Mouse (Mus musculus): ENCODE measurements around the gene Fbxo42. TPM values are rescaled to one million over a fixed set of nuclear protein-coding genes. Genes with fewer than 3 reads are reported as not detected.

Fbxo42 gene
- total RNA-seq, 2 experiments from 2014 or later: 9.1 to 10.8 TPM

DNA sequence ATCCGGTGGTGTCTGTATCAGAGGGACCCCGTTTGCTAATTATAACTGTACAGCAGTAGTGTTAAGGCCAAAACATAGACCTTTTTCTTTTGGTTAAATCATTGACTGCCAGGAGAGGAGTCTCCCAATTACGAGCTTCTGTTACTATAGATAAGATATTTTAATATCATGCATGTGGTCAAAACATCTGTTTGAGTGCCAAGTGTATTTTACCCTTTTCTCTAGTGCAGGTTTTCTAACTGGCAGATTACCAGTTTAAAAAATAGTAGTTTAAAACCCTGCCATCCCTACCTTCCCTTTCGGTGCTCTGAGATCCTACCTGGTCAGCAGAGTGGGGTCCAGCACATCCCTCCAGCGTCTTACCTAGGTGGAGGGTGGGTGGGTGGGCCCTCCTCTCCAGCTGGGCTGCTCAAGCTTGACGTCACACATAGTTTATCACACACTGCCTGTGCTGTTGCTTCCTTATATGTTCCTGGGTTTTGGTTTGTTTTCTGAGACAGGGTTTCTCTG is 14.0 kb downstream of the Fbxo42 start:
- intact Hi-C loops (cut with DNase I; ENCODE audit: low total_unique reads): no loop called here
- DNase-seq: no peak

DNA sequence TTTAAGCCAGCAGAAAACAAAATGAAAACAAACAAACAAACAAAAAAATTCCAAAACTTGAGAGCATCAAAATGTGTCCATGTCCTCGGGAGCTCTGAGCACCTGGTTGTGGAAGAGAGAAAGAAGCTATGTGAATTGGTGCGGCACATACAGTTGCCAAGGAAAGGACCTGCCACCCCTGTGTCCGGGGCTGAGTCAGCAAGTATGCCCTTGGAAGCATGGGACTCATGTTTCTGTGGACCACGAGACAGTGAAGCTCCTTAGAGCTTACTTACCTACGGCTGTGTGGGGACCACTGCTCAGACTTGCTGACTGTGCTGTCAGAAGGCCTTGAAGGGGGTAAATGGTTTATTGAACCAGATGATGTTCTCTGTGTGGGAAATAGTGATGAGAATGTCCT is 16.0 kb downstream of the Fbxo42 start:
- intact Hi-C loops (cut with DNase I; ENCODE audit: low total_unique reads): no loop called here
- DNase-seq: no peak

DNA sequence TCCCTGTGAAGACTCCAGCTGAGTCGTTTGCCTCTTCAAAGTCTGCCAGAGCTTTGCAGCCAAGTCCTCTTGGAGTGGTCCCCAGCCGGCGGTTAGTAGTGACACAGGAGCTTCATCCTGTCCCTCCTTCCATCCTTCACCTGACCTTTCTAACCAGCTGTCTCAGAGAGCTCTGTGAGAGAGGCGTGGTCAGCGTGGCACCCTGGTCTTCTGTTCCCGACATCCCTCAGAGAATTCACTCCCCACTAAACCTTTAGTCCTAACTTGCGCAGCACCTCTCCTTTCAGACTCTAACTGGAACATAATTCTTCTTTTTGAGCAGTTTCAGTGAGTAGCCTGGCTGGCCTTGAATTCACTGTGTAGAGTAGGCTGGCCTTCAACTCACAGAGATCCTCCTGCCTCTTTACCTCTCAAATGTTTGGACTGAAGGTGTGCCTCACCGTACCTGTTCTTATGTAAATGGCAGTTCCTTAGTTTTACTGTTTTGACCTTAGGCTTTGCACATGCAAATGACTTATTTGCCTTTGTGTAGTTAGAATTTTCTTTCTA is 18.1 kb downstream of the Fbxo42 start:
- no peak for DNase-seq

DNA sequence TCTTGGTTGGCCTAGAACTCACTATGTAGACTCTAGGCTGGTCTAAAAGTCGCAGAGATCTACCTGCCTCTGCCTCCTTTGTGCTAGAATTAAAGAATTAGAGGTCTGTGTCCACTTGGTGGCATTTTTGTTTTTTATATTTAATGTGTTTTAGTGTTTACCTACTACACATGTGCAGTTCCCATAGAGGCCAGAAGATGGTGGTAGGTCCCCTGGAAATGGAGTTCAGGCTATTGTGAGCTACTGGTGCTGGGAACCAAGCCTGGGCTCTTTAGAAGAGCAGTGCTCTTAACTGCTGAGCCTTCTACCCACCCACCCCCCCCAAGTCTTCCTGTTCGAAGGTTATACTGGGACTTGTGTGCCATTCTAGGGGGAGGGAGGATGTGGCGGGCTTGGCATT is 19.4 kb downstream of the Fbxo42 start:
- no peak for DNase-seq
- intact Hi-C loops (cut with DNase I; ENCODE audit: low total_unique reads): no loop called here

More for the DNA sequence above, 18.1 kb downstream of the Fbxo42 start:
- intact Hi-C loops (cut with DNase I; ENCODE audit: low total_unique reads): no loop called here

DNA sequence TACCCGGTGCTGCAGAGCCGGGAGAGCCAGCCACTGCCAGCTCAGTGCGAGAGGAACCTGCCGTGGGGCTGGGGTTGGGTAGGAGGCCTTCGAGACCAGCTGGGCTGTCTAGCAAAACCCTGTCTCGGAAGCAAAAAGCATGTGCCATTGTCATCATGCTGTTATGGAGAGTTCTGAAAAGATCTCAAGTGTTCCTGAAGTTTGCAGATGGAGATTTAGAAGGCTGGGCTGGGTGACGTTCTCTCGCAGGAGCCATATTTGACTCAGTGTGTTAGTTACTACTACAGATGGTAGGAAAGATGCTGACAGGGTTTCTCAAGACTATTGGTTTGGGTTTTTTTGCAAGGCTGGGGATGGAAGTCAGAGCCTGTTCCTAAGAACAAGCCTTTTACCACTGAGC is 24.4 kb downstream of the Fbxo42 start:
- intact Hi-C loops (cut with DNase I; ENCODE audit: low total_unique reads): no loop called here
- DNase-seq: no peak

DNA sequence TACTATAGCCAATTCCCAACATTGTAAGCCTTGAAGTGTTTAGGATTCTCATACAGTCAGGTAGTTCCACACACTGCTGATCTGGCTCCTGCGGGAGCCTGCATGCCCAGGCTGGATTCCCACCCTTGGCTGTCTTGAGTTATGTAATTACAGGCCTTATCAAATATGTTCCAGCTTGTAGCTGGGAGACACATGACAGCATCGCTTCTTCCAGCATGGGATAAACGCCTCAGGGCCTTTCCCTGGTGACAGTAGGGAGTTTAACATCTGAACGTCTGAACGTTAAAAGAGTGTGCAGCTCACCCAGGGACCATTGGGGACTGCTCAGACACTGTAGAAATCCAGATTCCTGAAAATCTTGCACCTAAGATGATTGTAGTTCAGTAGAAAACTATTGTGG is 28.1 kb downstream of the Fbxo42 start:
- intact Hi-C loops (cut with DNase I; ENCODE audit: low total_unique reads): no loop called here

DNA sequence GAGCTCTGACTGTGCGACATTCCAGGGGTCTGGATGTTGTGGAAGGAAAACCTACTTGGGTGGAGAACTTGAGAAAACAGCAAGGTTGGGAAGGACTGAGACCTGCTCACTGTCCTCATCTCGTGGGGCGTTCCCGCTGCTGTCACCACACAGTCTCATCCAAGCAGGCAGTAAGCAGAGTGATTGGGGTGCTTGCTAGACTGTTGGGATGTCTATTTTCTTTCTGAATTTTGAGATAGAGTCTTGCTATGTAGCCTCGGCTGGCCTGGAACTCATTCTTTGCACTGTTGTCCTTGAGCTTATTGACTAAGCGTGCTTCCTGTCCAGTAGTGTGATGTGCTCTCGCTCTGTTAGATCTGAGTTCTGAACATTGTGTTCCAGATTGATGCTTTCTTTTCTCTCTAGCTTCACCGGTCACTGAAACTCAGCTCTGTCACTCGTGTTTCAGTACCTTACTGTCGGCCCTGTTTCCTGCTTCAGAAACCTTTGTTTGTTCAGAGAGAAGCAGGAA is 28.7 kb downstream of the Fbxo42 start:
- DNase-seq: no peak
- intact Hi-C loops (cut with DNase I; ENCODE audit: low total_unique reads): no loop called here

More for the DNA sequence above, 28.1 kb downstream of the Fbxo42 start:
- no peak for DNase-seq

DNA sequence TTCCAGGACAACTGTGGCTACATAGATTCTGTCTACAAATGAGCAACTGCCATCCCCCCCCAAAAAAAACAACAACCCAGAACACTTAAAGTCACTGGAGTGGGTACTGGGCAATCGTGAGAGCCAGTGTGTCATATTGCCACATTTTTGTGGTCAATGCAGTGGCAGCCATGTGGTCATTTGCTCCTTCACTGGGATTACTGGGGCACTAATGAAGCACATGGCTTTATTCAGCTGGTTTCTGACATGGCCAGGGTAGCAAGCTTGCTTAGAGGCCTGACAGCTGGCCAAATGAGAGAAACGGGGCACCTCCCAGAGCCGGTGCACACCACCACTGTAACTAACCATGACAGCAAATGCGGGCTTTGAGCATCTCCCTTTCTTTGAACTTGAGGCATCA is 30.8 kb downstream of the Fbxo42 start:
- DNase-seq: no peak
- intact Hi-C loops (cut with DNase I; ENCODE audit: low total_unique reads): no loop called here

DNA sequence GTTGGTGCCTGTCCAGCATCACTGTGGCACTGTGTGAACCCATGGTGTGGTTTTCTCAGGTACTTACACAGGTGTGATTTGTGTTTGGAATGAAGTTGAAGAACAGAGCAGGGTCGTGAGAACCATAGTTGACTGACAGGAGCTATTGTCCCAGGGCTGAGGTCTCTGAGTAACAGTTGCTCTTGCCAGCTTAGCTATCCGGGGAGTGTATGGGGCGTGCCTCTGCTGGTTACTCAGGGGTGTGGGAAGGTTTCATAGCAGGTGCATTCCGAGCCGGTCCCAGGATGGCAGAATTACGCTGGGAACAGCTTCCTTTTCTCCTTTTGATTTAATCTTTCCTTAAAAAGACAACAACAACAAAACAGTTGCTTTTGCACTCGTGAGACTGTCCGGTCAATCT is 33.1 kb downstream of the Fbxo42 start:
- no peak for DNase-seq
- intact Hi-C loops (cut with DNase I; ENCODE audit: low total_unique reads): no loop called here

DNA sequence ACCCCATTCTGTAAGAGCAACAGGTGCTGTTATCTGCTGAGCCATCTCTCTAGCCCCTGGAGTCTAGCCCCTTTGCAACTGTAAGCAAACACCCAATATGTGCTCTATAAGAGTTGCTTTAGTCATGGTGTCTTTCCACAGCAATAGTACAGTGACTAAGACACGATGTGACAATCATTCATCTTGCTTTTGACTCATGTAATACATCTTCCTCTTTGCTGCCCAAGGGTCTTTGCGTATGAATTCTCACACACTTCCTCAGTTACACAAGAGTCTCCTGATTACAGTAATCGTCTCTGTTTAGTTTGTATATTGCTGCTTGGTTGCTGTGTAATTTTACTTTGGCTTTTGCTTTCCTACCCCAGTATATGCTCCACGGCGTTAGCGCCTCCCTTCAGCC is 34.3 kb downstream of the Fbxo42 start:
- DNase-seq: no peak
- intact Hi-C loops (cut with DNase I; ENCODE audit: low total_unique reads): no loop called here

DNA sequence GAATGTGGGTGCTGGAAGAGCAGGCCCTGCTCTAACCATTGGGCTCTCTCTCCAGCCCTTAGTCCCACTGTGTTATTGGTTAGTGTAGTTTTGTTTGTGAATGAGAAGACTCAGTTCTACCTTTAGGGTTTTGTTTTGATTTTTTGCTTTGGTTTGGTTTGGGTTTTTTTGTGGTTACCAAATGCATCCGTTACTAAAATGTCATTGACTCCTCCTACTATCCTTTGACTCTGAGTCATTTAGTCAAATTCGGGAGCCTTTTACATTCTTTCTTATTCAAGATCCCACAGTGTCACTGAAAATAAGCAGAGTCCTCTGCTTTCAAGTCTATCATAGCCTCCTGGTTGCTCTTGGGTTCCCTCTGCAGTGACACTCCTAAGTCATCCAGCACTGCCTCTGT is 36.2 kb downstream of the Fbxo42 start:
- intact Hi-C loops (cut with DNase I; ENCODE audit: low total_unique reads): no loop called here
- no peak for DNase-seq

DNA sequence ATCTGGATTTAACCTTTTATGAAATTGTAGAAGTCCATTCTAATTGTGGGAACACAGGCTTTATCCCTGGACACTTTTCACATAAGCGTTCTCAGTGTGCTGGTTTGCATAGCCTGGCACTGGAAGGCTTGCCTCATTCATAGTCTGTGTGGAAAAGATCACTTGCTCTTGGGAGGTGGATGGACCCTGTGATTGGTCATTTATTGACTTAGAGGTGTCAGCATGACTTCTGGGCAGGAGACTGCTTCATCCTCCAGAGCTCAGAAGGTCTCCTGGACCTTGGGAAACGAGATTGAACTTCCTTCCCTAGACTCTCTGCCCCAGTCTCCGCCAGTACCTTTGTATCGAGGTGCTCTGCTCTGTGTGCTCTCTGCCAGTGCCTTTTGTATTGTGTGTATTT is 36.7 kb downstream of the Fbxo42 start:
- intact Hi-C loops (cut with DNase I; ENCODE audit: low total_unique reads): no loop called here
- DNase-seq: no peak

DNA sequence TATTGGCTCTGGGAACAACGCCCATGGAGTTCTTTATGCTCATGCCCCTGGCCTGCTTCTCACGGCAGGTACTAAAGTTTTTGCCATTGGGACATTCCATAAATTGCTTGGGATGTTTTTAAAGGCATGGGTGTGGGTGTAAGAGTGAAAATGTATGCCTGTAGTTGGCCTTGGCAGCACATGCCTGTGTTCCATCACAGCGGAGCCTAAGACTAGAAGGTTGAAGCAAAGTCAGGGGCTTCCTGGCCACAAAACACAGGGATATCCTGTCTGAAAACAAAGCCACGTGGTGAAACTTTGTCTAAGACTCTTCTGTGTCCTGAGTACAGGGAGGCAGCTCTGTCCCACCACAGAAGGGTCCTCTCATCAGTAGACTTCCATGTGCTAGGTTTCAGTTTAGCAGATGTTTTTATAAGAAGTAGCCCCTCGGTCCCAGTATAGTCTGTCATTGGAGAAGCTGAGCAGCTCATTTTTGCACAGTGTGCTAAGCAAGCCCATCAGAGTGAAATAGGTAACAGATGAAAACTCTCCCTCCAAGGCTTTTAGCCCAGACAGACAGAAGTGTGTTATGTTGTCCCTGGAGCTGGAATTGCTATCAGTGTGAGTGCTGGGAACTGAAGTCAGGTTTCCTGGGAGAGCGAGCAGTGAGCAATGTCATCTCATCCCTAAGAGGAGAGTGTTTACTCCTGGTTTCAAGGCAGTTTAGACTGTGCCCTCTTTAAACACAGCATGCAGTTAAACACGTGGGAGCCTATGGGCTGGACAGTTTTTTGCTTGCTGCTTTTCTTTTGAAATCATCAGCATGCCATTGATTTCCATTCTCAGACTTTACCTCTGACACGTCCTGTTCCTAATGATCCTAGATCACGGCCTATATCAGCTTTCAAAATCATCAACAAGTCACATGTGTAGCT is 39.5 kb downstream of the Fbxo42 start:
- no peak for DNase-seq
- intact Hi-C loops (cut with DNase I; ENCODE audit: low total_unique reads): no loop called here

DNA sequence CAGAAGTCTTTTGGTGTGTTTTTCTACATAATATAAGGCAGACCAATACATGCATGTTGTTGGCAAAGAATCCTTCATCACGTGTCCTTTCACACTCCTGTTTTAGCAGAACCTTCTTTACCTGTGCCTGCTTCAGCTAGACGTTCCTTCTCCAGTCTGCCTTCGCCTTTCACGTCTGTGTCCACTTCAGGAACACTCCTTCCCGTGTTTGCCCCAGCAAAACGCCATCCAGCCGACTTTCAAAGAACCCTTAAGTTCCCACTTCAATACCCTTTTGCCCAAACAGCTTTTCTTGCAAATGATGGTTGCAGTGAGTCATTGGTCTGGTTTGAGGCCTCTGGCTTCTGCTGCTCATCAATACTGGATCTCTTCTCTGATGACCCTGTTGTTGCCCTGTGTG is 43.6 kb downstream of the Fbxo42 start:
- no peak for DNase-seq
- intact Hi-C loops (cut with DNase I; ENCODE audit: low total_unique reads): no loop called here

DNA sequence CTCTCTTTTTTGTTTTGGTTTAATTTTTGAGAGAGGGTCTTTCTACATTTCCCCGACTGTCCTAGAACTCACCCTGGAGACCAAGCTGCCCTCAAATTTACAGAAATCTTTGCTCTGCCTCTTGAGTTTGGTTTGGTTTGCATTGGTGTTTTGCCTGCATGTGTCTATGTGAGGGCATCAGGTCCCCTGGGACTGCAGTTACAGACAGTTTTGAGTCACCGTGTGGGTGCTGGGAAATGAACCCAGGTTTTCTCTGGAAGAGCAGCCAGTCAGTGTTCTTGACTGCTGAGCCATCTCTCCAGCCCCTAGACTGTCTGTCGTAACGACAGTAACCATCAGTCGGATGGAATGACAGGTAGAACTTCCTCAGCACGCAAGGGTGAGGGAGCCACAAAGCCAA is 46.8 kb downstream of the Fbxo42 start:
- no peak for DNase-seq
- intact Hi-C loops (cut with DNase I; ENCODE audit: low total_unique reads): no loop called here

DNA sequence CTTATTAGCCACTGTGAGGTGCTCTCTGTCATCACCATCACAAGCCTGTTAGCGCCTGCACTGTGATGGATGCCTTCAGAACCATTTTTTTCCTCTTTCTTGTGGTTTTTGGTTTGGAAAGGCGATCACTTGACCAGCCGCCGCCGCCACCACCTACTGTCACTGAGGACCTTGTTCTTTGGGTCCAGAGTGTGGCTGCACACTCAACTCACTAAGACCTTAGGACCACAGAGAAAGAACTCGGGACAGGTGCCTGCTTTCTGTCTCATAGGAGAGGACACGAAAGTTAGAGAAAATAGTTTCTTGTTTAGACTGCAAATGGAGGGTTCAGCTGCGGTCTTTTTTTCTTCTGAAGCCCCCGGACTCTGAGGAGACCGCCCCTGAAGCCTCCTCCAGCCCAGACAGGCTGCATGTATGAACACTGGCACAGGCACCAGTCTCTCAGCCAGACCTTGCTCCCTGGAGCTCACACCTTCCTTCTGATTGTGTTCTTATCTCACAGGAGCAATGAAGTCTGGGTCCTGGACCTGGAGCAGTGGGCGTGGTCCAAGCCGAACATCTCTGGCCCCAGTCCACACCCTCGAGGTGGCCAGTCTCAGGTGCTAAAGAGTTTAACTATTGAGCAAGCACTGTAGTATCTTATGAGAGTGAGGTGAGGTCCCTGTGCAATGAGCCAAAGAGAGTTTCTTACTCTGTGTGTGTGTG is 49.4 kb downstream of the Fbxo42 start:
- no peak for DNase-seq
- intact Hi-C loops (cut with DNase I; ENCODE audit: low total_unique reads): no loop called here

DNA sequence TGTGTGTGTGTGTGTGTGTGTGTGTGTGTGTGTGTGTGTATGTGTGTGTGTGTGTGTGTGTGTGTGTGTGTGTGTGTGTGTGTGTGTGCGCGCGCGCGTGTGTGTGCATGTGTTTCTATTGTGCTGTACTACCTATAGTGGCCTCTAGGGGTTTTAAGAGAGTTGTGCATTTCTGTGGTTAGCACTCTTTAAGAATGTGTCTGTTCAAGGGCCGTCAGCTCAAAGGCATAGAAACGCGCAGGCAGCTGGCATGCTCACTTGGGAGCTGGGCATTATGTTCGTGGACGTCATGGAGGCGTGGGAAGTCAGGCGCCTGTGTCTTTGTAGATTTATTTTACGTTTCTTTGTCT is 49.9 kb downstream of the Fbxo42 start:
- intact Hi-C loops (cut with DNase I; ENCODE audit: low total_unique reads): no loop called here
- no peak for DNase-seq

DNA sequence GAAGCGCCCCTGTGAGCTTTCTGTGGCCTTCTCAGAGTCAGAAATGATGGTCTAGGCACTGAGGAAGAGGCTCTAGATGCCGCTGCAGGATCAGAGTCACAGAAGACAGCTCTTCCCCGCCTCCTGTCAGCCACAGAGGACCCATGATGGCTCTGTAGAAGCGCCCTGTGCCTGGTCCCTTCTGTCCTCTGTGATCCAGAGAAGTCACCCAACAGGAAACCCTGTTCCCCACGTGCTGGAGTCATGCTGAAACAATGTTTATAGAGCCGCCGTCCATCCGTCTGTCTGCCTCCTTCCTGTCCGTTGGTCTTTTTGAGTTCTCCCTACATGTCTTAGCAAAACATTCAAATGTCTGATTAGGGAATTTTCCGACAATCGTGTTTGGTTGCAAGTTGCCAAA is 53.2 kb downstream of the Fbxo42 start:
- no peak for DNase-seq
- intact Hi-C loops (cut with DNase I; ENCODE audit: low total_unique reads): loop anchor here (10.0 kb wide), 1 partner anchor 164 kb away; the partner anchor contains the start of gene Fam131c

DNA sequence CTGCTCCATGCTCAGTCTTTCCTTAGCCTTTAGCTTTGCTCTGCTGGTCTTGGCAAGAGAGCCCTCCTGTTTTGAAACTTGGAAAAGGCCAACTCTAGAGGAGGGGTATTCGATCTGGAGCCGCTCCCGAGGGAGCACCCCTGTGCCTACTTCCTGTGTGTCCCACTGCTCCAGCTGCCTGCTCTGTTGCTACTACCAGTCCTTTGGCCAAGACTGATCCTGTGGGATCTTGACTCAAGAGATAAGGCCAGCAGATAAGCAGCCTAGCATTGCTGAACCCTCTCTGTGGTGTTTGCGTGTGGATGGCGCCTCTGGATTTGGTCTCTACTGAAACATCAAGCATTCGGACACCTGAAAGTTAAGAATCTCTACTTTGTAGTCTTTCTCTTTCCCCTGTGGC is 54.5 kb downstream of the Fbxo42 start:
- DNase-seq: no peak
- intact Hi-C loops (cut with DNase I; ENCODE audit: low total_unique reads): loop anchor here (10.0 kb wide), 1 partner anchor 163 kb away; the partner anchor contains the start of gene Fam131c

DNA sequence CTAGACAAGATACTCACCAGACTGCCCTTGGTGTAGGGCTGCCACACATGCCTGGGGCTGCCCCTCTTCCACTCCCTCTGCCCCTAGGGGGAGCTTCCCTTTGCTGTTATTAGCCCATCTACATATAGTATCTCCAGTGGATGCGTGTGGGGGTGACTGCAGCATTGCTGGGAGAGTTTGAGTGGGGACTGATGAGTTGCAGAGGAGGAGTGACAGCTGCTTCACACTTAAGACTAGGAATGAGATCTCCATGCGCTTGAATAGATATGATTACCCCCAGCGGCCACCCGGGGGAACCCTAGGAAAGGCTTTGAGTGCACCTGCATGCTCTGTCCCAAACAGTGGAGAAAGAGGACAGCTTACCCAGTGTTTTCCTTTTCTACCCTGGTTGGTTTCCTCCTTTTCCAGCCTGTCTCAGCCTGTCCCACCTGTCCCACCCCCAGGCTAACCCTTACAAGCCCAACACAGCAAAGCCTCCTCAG is 56.9 kb downstream of the Fbxo42 start:
- intact Hi-C loops (cut with DNase I; ENCODE audit: low total_unique reads): loop anchor here (10.0 kb wide), 1 partner anchor 160 kb away; the partner anchor contains the start of gene Fam131c
- DNase-seq: peak; percentile 26
